Mouse (Mus musculus): Measurements from ENCODE around the gene Dnase2a. TPM values are rescaled to one million over a fixed set of nuclear protein-coding genes. Genes with fewer than 3 reads are reported as not detected.

Gene Dnase2a
- polyA plus RNA-seq, 1 experiment from 2014 or later: 10.1 TPM

DNA sequence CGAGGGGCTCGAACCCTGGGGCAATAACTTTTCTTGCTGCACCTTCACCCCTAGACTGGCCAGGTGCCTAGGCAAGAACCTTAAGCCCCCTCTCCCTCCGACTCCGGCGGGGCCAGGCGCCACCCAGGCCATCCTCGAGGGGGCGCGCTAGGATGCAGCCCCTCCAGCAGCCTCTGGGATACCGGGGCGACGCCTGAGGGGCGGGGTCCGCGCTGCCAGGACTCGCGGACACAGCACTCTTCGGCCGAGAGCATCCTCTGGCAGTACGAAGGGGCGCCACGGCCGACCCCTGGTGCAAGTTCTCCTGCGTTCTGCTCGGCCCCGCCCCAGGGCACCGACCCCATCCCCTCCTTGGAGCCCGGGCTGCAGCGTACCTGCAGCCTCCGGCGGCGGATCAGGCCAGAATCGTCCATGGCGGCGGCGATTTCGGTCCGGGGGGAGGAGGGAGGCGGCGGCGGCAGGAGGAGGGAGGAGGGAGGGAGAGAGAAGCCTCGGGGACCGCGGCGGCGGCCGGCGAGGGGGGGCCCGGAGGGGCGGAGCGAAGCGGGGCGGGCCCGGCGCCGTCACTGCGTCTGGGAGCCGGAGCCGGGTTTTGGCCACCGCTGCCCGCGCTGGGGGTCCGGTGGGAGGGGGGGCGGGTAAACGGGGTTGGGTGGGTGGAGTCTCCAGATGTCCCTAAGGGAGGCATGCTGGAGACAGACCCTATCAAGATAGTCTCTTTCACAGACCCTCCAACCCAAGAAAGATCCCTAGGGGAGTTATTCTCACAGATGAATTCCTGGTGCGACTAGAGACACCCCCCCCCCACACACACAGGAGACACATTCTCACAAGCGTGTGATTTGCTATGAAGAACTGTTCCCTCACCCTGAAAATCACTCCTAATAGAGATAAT lies 37.5 kb downstream of the Dnase2a start:
- no peaks in the 10 kb centered on the region for H3K36me3 ChIP-seq (replicated peaks)
- H3K4me3 ChIP-seq: peak overlapping the region; percentile 62
- WGBS: 2% methylated on average over 59 of the region's 67 CpGs
- peaks cover 91% of the 10 kb centered on the region for H3K27me3 ChIP-seq (replicated peaks; ENCODE audit: low read depth, poor library complexity, severe bottlenecking)
- H3K27ac ChIP-seq (replicated peaks): peak overlapping the region; percentile 26
- H3K9me3 ChIP-seq: no peaks in the 10 kb centered on the region
- DNase-seq (ENCODE audit: low spot score): peak; percentile 64
- H3K4me1 ChIP-seq: peaks cover 32% of the 10 kb centered on the region

DNA sequence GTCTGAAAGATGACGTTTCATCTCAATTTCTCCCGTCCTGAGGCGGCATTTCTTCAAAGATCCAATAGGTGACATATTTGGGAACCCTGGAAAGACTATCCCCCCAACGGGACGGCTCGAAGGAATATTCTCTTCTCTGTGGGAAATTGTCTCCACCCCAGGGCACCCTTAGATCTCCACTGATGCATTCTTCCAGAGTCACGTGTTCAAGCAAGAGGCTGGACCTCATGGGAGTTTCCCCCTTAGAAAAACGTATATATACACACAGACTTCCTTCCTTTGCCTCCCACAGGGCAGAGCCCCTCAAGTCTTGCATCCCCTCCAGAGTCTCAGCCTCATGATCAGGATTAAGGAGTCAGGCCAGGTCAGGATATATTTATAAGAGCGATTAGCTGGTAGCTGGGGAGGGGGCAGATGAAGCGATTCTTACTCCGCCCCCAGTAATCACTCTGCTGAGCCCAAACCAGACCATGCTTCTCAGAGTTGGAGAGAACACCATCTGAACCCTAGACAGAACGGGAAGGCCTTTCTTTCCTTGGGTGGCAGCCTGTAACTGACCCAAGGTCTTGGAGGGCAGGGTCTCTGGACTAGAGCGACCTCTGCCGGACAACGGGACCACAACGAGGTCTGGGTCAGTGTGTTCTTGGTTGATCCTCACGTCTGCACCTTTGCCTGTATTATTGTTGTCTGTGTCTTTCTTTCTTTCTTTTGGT lies 38.3 kb downstream of the Dnase2a start, which contains the start of gene Rtbdn:
Rtbdn (plus strand) TSS at position 464 of the 713 bp plus-strand sequence.
- no peak for DNase-seq (ENCODE audit: low spot score)
- Histone ChIP-seq H3K4me1 (peaks cover 32% of the 10 kb centered on the region), H3K27ac (replicated peaks) (peak within 1 kb of the TSS; percentile 26), H3K4me3 (peak within 1 kb of the TSS; percentile 62), H3K9me3 (no peaks in the 10 kb centered on the region), H3K27me3 (replicated peaks; ENCODE audit: low read depth, poor library complexity, severe bottlenecking) (peaks cover 94% of the 10 kb centered on the region), H3K36me3 (replicated peaks) (no peaks in the 10 kb centered on the region)
- 11% methylated on average over 17 of the region's 17 CpGs for WGBS

DNA sequence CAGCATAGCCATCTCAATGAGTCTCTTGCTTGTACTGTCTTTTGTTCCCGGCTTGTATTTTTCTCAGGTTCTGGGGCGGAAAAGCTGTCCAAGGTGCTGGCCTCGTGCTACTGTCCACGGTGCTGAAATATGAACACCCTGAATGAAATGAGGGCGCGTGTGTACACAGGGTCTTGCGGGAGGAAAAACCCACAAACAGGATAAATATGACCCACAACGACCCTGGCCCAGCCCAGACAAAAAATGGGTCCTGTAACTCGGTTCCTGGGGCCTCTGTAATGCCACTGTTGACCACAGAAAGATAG lies 38.8 kb downstream of the Dnase2a start:
- 14% methylated on average over 9 of the region's 9 CpGs for WGBS
- Histone ChIP-seq H3K4me1 (peaks cover 32% of the 10 kb centered on the region), H3K27me3 (replicated peaks; ENCODE audit: low read depth, poor library complexity, severe bottlenecking) (peaks cover 94% of the 10 kb centered on the region), H3K27ac (replicated peaks) (no peak overlapping the region), H3K36me3 (replicated peaks) (no peaks in the 10 kb centered on the region), H3K4me3 (no peak overlapping the region), H3K9me3 (no peaks in the 10 kb centered on the region)
- DNase-seq (ENCODE audit: low spot score): peak; percentile 68

DNA sequence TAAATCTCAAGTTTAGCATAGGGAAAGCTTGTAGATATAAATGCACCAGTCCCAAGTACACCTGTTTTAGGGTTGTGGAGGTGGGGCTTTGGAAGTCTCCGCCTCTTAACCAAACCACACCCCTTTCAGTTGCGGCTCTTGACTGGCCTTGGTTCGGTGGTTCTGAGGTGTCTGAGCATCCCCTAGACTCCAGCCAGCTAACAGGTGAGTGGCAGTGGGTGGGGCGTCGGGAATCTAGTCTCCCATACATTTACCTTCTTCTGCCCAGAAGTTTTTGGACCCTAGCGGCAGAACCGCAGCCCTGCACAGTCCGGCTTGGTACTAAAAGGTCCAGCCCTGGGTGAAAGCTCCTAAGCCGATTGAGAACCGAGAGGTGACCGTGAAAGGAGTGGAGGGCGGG lies 41.4 kb downstream of the Dnase2a start:
- Histone ChIP-seq H3K27ac (replicated peaks) (no peak overlapping the region), H3K9me3 (no peaks in the 10 kb centered on the region), H3K4me3 (no peak overlapping the region), H3K4me1 (peaks cover 26% of the 10 kb centered on the region), H3K27me3 (replicated peaks; ENCODE audit: low read depth, poor library complexity, severe bottlenecking) (peaks cover 88% of the 10 kb centered on the region), H3K36me3 (replicated peaks) (no peaks in the 10 kb centered on the region)
- DNase-seq (ENCODE audit: low spot score): no peak
- 19% methylated on average over 12 of the region's 12 CpGs for whole genome bisulfite sequencing

DNA sequence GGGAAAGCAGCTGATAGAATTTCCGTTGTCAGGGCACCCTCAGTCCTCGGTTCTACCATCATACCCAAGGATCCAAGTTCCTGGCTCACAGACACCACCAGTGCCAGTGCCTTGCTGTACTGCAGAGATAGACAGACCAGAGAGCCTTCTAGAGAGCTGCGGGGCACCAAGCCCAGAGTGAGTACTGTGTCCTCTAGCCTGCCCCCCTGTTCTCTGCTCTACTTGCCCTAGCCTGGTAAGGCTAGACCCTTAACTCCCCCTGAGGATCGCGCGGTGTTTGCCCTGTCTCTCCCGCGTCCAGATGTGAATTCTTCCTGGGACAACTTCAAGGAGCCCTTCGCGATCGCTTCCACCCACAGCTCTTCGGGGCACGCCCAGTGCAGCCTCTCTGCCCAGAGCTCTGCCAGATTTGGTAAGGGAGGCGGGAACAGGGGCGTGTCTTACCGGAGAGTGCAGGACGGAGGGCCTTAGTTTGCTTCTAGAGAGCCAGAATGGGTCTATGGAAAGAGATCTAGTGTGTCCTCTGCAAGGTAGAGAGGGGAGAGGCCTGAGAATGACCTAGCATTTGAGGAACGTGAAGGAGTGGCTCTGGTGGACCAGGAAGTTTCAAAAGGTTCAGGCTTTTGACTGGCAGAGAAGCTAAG lies 44.4 kb downstream of the Dnase2a start:
- H3K4me1 ChIP-seq: 0 out of 2 replicates have a peak, but pooled peaks cover 3% of the 10 kb centered on the region
- H3K27me3 ChIP-seq (replicated peaks; ENCODE audit: low read depth, poor library complexity, severe bottlenecking): peaks cover 60% of the 10 kb centered on the region
- H3K27ac ChIP-seq (replicated peaks): no peak overlapping the region
- H3K4me3 ChIP-seq: 0 out of 2 replicates have a peak overlapping the region, but pooled peaks have one; percentile 22
- 9% methylated on average over 18 of the region's 18 CpGs for WGBS
- H3K36me3 ChIP-seq (replicated peaks): peaks cover 20% of the 10 kb centered on the region
- DNase-seq (ENCODE audit: low spot score): no peak
- no peaks in the 10 kb centered on the region for H3K9me3 ChIP-seq

DNA sequence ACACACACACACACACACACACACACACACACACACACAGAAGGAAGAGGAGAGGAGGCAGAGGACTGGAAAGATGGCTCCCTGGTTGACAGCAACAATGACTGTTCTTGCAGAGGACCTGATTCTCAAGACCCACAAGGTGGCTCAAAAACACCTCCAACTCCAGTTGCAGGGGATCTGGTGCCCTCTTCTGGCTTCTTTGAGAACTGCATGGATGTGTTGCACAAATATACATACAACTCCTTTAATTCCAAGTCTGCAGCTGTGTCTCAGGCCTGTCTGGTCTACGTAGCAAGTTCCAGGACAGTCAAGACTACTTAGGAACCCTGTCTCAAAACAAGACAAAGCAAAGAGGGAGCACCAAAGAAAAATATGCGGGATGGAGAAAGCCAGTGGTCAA lies 48.4 kb downstream of the Dnase2a start:
- Histone ChIP-seq H3K27me3 (replicated peaks; ENCODE audit: low read depth, poor library complexity, severe bottlenecking) (peaks cover 21% of the 10 kb centered on the region), H3K4me3 (no peak overlapping the region), H3K4me1 (0 out of 2 replicates have a peak, but pooled peaks cover 3% of the 10 kb centered on the region), H3K27ac (replicated peaks) (no peak overlapping the region), H3K36me3 (replicated peaks) (peaks cover 59% of the 10 kb centered on the region), H3K9me3 (no peaks in the 10 kb centered on the region)
- WGBS: 50% methylated on average over 2 of the region's 2 CpGs
- peak; percentile 76 for DNase-seq (ENCODE audit: low spot score)

DNA sequence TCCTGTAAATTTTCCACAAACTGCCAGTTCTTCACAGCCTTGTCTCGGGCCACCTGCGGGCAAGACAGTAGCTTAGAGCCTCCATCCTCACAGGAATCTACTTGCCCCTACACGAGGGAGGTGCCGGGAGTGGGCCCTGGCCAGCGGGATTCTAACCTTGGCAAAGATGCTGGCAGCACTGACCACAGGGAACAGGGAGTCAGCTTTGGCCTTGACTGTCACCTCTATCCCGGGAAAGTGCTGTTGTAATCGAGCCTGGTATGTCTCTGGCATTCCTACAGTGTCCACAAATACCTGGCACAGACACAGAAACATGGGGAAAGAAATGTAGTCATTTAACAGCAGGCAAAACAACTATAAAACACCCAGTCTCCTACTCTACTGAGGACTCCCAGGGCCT lies 51.5 kb downstream of the Dnase2a start:
- no peak overlapping the region for H3K4me3 ChIP-seq
- H3K4me1 ChIP-seq: peaks cover 1% of the 10 kb centered on the region
- no peaks in the 10 kb centered on the region for H3K9me3 ChIP-seq

DNA sequence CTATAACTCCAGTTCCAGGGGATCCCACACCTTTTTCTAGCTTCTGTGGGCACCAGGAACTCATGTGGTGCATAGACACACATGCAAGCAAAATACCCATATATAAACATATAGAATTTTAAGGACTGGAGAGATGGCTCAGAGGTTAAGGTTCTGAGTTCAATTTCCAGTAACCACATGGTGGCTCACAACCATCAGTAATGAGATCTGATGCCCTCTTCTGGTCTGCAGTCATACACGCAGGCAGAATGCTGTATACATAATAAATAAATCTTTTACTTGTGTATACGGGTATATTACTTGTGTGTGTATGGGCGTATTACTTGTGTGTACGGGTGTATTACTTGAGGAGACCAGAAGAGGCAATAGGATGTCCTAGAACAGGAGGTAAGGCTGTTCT lies 55.6 kb downstream of the Dnase2a start:
- Histone ChIP-seq H3K9me3 (no peaks in the 10 kb centered on the region), H3K36me3 (replicated peaks) (peaks cover 47% of the 10 kb centered on the region), H3K27me3 (replicated peaks; ENCODE audit: low read depth, poor library complexity, severe bottlenecking) (no peaks in the 10 kb centered on the region), H3K4me3 (no peak overlapping the region), H3K4me1 (peaks cover 40% of the 10 kb centered on the region), H3K27ac (replicated peaks) (no peak overlapping the region)
- DNase-seq (ENCODE audit: low spot score): no peak
- 87% methylated on average over 4 of the region's 4 CpGs for WGBS

More for the DNA sequence above, 51.5 kb downstream of the Dnase2a start:
- peaks cover 80% of the 10 kb centered on the region for H3K36me3 ChIP-seq (replicated peaks)
- no peaks in the 10 kb centered on the region for H3K27me3 ChIP-seq (replicated peaks; ENCODE audit: low read depth, poor library complexity, severe bottlenecking)
- H3K27ac ChIP-seq (replicated peaks): no peak overlapping the region
- WGBS: 91% methylated on average over 7 of the region's 7 CpGs
- no peak for DNase-seq (ENCODE audit: low spot score)

DNA sequence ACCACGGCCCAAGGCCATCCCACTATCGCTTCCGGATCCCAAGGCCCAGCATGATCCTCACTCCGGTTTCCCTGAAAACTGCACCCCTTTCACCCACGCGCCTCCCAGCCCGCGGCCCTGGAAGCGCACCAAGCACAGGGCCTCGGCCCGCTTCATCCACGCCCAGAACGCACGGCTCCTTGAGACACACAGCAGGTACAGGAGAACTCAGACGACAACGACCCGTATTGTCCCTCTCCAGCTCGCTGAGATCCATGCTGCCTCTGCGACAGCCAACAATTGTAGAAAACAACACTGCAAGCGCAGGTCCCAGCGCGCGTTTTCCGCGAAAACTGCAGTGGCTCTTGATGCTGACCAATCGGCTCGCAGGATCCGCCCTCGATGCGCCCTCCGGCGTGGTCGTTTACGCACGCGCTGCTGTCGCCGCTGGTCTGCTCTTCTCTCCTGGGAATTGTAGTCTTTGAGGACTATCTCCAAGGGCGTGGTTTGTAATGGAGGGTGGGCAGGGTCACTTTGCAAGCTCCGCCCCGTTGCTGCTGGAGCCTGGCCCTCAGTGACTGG lies 57.5 kb downstream of the Dnase2a start:
- Histone ChIP-seq H3K27me3 (replicated peaks; ENCODE audit: low read depth, poor library complexity, severe bottlenecking) (no peaks in the 10 kb centered on the region), H3K4me3 (peak overlapping the region; percentile 75), H3K9me3 (no peaks in the 10 kb centered on the region), H3K36me3 (replicated peaks) (peaks cover 35% of the 10 kb centered on the region), H3K27ac (replicated peaks) (peak overlapping the region; percentile 82), H3K4me1 (peaks cover 53% of the 10 kb centered on the region)
- peak; percentile 96 for DNase-seq (ENCODE audit: low spot score)
- WGBS: under 1% methylated on average over 41 of the region's 41 CpGs

DNA sequence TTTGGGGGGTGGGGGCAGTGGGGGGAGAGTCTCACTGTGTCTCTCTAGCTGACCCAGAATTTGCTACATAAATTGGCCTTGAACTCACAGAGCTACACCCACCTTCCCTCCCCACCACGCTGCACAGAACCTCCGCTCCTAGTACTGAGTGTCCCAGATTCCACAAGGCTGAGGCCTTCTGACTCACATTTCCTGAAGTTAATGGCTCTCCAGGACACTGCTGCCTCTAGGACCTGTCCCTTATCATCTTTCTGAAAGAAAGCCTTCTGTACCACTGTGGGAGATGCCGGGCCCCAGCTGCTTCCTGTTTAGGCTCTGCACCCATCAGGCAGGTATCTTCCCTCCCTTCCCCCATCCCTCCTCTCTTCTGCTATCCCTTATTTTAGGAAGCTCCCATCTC lies 58.2 kb downstream of the Dnase2a start:
- peaks cover 60% of the 10 kb centered on the region for H3K4me1 ChIP-seq
- peak overlapping the region; percentile 75 for H3K4me3 ChIP-seq

DNA sequence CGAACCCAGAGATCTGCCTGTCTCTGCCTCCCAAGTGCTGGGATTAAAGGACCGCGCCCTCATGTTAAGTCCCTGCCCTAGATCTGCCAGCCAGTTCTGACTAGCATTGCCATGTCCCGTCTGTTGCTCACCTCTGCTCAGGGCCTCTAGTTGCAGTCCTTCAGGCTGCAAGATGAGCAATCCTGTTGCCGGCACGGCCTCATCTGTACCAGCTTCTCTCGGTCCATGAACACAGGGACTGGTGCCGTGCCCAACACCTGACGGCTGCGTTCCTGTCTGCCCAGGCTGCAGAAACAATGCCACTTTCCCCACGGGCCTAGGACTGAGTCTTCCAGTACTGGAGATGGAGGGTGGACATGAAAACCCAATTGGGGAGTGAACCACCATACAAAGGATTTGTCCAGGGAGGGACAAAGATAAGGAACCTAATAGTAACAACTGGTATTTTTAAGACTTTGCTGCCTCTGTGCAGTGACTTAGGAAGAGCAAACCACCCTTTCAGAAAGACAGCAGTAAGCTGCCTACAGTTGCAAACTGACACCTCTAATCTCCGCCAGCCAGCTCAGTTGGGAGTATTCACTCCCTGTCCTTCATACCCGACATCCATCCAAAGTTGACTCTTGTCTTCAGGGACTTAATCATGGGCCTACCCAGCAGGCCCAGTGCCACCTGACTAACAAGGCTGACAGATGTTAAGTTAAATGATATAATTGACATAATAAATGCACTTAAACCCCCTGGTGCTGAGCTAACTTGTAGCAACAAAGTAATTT lies 59.4 kb downstream of the Dnase2a start:
- H3K9me3 ChIP-seq: no peaks in the 10 kb centered on the region
- H3K27ac ChIP-seq (replicated peaks): peak overlapping the region; percentile 12
- peak overlapping the region; percentile 80 for H3K4me3 ChIP-seq
- H3K36me3 ChIP-seq (replicated peaks): peaks cover 35% of the 10 kb centered on the region
- no peaks in the 10 kb centered on the region for H3K27me3 ChIP-seq (replicated peaks; ENCODE audit: low read depth, poor library complexity, severe bottlenecking)
- WGBS: 88% methylated on average over 13 of the region's 13 CpGs
- peaks cover 62% of the 10 kb centered on the region for H3K4me1 ChIP-seq
- no peak for DNase-seq (ENCODE audit: low spot score)

More for the DNA sequence above, 58.2 kb downstream of the Dnase2a start:
- H3K27ac ChIP-seq (replicated peaks): peak overlapping the region; percentile 82
- no peaks in the 10 kb centered on the region for H3K9me3 ChIP-seq
- no peak for DNase-seq (ENCODE audit: low spot score)
- H3K27me3 ChIP-seq (replicated peaks; ENCODE audit: low read depth, poor library complexity, severe bottlenecking): no peaks in the 10 kb centered on the region
- WGBS: 50% methylated on average over 3 of the region's 3 CpGs
- peaks cover 35% of the 10 kb centered on the region for H3K36me3 ChIP-seq (replicated peaks)

All from embryonic facial prominence, embryonic 10.5 days (tissue).